Mouse (Mus musculus) lung, adult 2 months (tissue): Measurements from ENCODE around the gene Il4i1. TPM values are rescaled to one million over a fixed set of nuclear protein-coding genes. Genes with fewer than 3 reads are reported as not detected.

Source experiments
- DNase-seq: peaks from one replicate; pipeline ENCODE4 v3.0.0; 2022
- H3K4me1 ChIP-seq: fragments of 200-500 bp; 2 replicates; pipeline ENCODE4 v1.6.1; 2011; ENCODE audit warnings: low read length; ENCODE audit not compliant: control insufficient read depth, insufficient read depth
- H3K4me3 ChIP-seq: fragments of 200-500 bp; replicated peaks from 2 replicates; pipeline ENCODE3; 2011; ENCODE audit warnings: low read depth, mild to moderate bottlenecking, control low read depth, low read length; ENCODE audit errors: extremely low read depth
- CTCF ChIP-seq: fragments of 200-500 bp; IDR thresholded peaks from 2 replicates; pipeline ENCODE4 v1.5.1; 2011; ENCODE audit warnings: mild to moderate bottlenecking, low read length, control low read depth; ENCODE audit not compliant: insufficient read depth
- POLR2A ChIP-seq: fragments of 200-500 bp; IDR thresholded peaks from 2 replicates; pipeline ENCODE4 v1.6.1; 2011; ENCODE audit warnings: low read depth, mild to moderate bottlenecking, control low read depth, low read length, borderline replicate concordance; ENCODE audit errors: extremely low read depth
- WGBS: fragments of 180-500 bp; shearing (Covaris S2); methylation state at CpG from one replicate; pipeline ENCODE4 v1.1.7; 2018; 5-methylcytosine and 5-hydroxymethylcytosine counted together
- polyA plus RNA-seq: library from polyadenylated mRNA; depleted of rRNA; stranded (reverse); fragments of >200 nt; gene quantifications from 2 replicates; pipeline ENCODE4 v1.2.3, GENCODE M21; 2012

Gene Il4i1
- polyA plus RNA-seq, 1 experiment: 7.6 TPM

- no peak for TF ChIP-seq POLR2A
- peak; percentile 83 for TF ChIP-seq CTCF
- Histone ChIP-seq H3K4me3 (no peak overlapping the region), H3K4me1 (peaks cover 11% of the 10 kb centered on the region)
- DNase-seq: peak; percentile 67
- WGBS: 44% methylated on average over 22 of the region's 22 CpGs
These were observed 44.6 kb downstream of the Il4i1 start for GRCm38 (mm10) chr7:44860576-44861428.

GRCm38 (mm10) chr7:44861429-44861816 is 45.2 kb downstream of the Il4i1 start:
- H3K4me1 ChIP-seq: peaks cover 16% of the 10 kb centered on the region
- whole genome bisulfite sequencing: 79% methylated on average over 14 of the region's 14 CpGs
- no peak overlapping the region for H3K4me3 ChIP-seq
- TF ChIP-seq POLR2A: no peak
- TF ChIP-seq CTCF: no peak
- no peak for DNase-seq

GRCm38 (mm10) chr7:44862434-44862833 is 46.2 kb downstream of the Il4i1 start:
- Histone ChIP-seq H3K4me1 (peaks cover 26% of the 10 kb centered on the region), H3K4me3 (no peak overlapping the region)
- no peak for TF ChIP-seq POLR2A
- no peak for DNase-seq
- WGBS: 53% methylated on average over 8 of the region's 8 CpGs

GRCm38 (mm10) chr7:44863210-44863609 is 47.0 kb downstream of the Il4i1 start:
- 85% methylated on average over 14 of the region's 14 CpGs for WGBS
- TF ChIP-seq CTCF: no peak
- no peak for TF ChIP-seq POLR2A
- Histone ChIP-seq H3K4me1 (peaks cover 27% of the 10 kb centered on the region), H3K4me3 (no peak overlapping the region)
- no peak for DNase-seq

- no peak for TF ChIP-seq POLR2A
- no peak for TF ChIP-seq CTCF
- Histone ChIP-seq H3K4me3 (no peak overlapping the region), H3K4me1 (peaks cover 28% of the 10 kb centered on the region)
- 76% methylated on average over 11 of the region's 11 CpGs for WGBS
- no peak for DNase-seq
These were observed 47.9 kb downstream of the Il4i1 start for GRCm38 (mm10) chr7:44863982-44864494.

GRCm38 (mm10) chr7:44864595-44865542 is 48.7 kb downstream of the Il4i1 start:
- TF ChIP-seq POLR2A: no peak
- WGBS: 62% methylated on average over 24 of the region's 24 CpGs
- Histone ChIP-seq H3K4me1 (peaks cover 28% of the 10 kb centered on the region), H3K4me3 (no peak overlapping the region)
- peak; percentile 23 for DNase-seq

GRCm38 (mm10) chr7:44866276-44867009 is 50.3 kb downstream of the Il4i1 start:
- Histone ChIP-seq H3K4me1 (peaks cover 26% of the 10 kb centered on the region), H3K4me3 (no peak overlapping the region)
- WGBS: 21% methylated on average over 15 of the region's 15 CpGs
- peak; percentile 34; the same call in 1 of the 2 replicates for TF ChIP-seq POLR2A
- TF ChIP-seq CTCF: peak; percentile 7; the same call in 1 of the 2 replicates
- DNase-seq: no peak

GRCm38 (mm10) chr7:44867010-44867702 is 51.0 kb downstream of the Il4i1 start:
- WGBS: 50% methylated on average over 19 of the region's 19 CpGs
- Histone ChIP-seq H3K4me3 (no peak overlapping the region), H3K4me1 (peaks cover 26% of the 10 kb centered on the region)
- no peak for DNase-seq
- TF ChIP-seq POLR2A: no peak
- TF ChIP-seq CTCF: no peak
